Mouse (Mus musculus) liver, postnatal 0 days (tissue): Measurements from ENCODE around the gene Sycp2.

Source experiments
- CTCF ChIP-seq: sonication (generic); IDR thresholded peaks from 2 replicates; pipeline ENCODE4 v1.5.1; 2016; ENCODE audit warnings: antibody characterized with exemption, low read depth
- EP300 ChIP-seq: IDR thresholded peaks from 2 replicates; pipeline ENCODE4 v1.6.1; 2016; ENCODE audit warnings: antibody characterized with exemption, low read depth, mild to moderate bottlenecking

GRCm38 (mm10) chr2:178303453-178304187, 103.9 kb downstream of the Sycp2 start:
- no peak for TF ChIP-seq CTCF
- no peak for TF ChIP-seq EP300
